Mouse (Mus musculus): ENCODE data around the gene 5730596B20Rik.
A peak's percentile ranks its signal among the peaks of the same experiment; 100 is the strongest.

The 5730596B20Rik gene

GRCm38 (mm10) chr6:52175864-52176263, 1.4 kb upstream of the 5730596B20Rik start:
- no peak for DNase-seq (ENCODE audit: low spot score in 2 of 2)

GRCm38 (mm10) chr6:52176391-52176790, 907 bp upstream of the 5730596B20Rik start:
- no peak for DNase-seq (ENCODE audit: low spot score in 2 of 2)

GRCm38 (mm10) chr6:52177806-52178205, 508 bp downstream of the 5730596B20Rik start:
- no peak for DNase-seq (ENCODE audit: low spot score in 2 of 2)

GRCm38 (mm10) chr6:52178918-52179665, 1.8 kb downstream of the 5730596B20Rik start:
- no peak for DNase-seq (ENCODE audit: low spot score in 2 of 2)

- DNase-seq (ENCODE audit: low spot score in 2 of 2), result no peak
Observed at GRCm38 (mm10) chr6:52179690-52180089, 2.4 kb downstream of the 5730596B20Rik start.

GRCm38 (mm10) chr6:52180213-52180710, 3.0 kb downstream of the 5730596B20Rik start:
- no peak for DNase-seq (ENCODE audit: low spot score in 2 of 2)

GRCm38 (mm10) chr6:52180726-52181125, 3.4 kb downstream of the 5730596B20Rik start:
- no peak for DNase-seq (ENCODE audit: low spot score in 2 of 2)

GRCm38 (mm10) chr6:52182030-52182429, 4.7 kb downstream of the 5730596B20Rik start:
- no peak for DNase-seq (ENCODE audit: low spot score in 2 of 2)

- no peak for DNase-seq (ENCODE audit: low spot score in 2 of 2)
Observed at GRCm38 (mm10) chr6:52182793-52183192, 5.5 kb downstream of the 5730596B20Rik start.

GRCm38 (mm10) chr6:52183311-52184080, 6.2 kb downstream of the 5730596B20Rik start:
- DNase-seq (ENCODE audit: low spot score in 2 of 2), result no peak

GRCm38 (mm10) chr6:52184668-52185067, 7.4 kb downstream of the 5730596B20Rik start:
- DNase-seq (ENCODE audit: low spot score in 2 of 2), result no peak

GRCm38 (mm10) chr6:52185222-52185621, 7.9 kb downstream of the 5730596B20Rik start:
- no peak for DNase-seq (ENCODE audit: low spot score in 2 of 2)

GRCm38 (mm10) chr6:52185834-52186233, 8.5 kb downstream of the 5730596B20Rik start:
- no peak for DNase-seq (ENCODE audit: low spot score in 2 of 2)

- no peak for DNase-seq (ENCODE audit: low spot score in 2 of 2)
Observed at GRCm38 (mm10) chr6:52186500-52186899, 9.2 kb downstream of the 5730596B20Rik start.

GRCm38 (mm10) chr6:52189172-52189591, 11.9 kb downstream of the 5730596B20Rik start:
- no peak for DNase-seq (ENCODE audit: low spot score in 2 of 2)

GRCm38 (mm10) chr6:52189909-52190308, 12.6 kb downstream of the 5730596B20Rik start:
- DNase-seq (ENCODE audit: low spot score in 2 of 2), result no peak

- DNase-seq (ENCODE audit: low spot score in 2 of 2), result no peak
Observed at GRCm38 (mm10) chr6:52190410-52190809, 13.1 kb downstream of the 5730596B20Rik start.

- no peak for DNase-seq (ENCODE audit: low spot score in 2 of 2)
Observed at GRCm38 (mm10) chr6:52190906-52191810, 13.9 kb downstream of the 5730596B20Rik start, which contains the start of gene Hoxa4. Hoxa4 (minus strand) TSS chr6:52191753.

- DNase-seq (ENCODE audit: low spot score in 2 of 2), result peak; percentile 56 to 73
Observed at GRCm38 (mm10) chr6:52191860-52192550, 14.7 kb downstream of the 5730596B20Rik start.

GRCm38 (mm10) chr6:52194690-52195089, 17.4 kb downstream of the 5730596B20Rik start:
- no peak for DNase-seq (ENCODE audit: low spot score in 2 of 2)

- no peak for DNase-seq (ENCODE audit: low spot score in 2 of 2)
Observed at GRCm38 (mm10) chr6:52196811-52197210, 19.5 kb downstream of the 5730596B20Rik start.
